Mouse (Mus musculus): ENCODE measurements around the gene Adssl1.

The Adssl1 gene

GRCm38 (mm10) chr12:112660576-112661326 is 40.9 kb downstream of the Adssl1 start:
- DNase-seq: peak; percentile 83

- DNase-seq: no peak
These were observed 41.4 kb downstream of the Adssl1 start for GRCm38 (mm10) chr12:112661327-112661605.

- DNase-seq: no peak
These were observed 42.0 kb downstream of the Adssl1 start for GRCm38 (mm10) chr12:112661851-112662250.

- no peak for DNase-seq
These were observed 43.5 kb downstream of the Adssl1 start for GRCm38 (mm10) chr12:112663303-112663702.

- DNase-seq: no peak
These were observed 43.9 kb downstream of the Adssl1 start for GRCm38 (mm10) chr12:112663716-112664115.

- no peak for DNase-seq
These were observed 44.3 kb downstream of the Adssl1 start for GRCm38 (mm10) chr12:112664124-112664523.

GRCm38 (mm10) chr12:112664656-112665055 is 44.8 kb downstream of the Adssl1 start:
- no peak for DNase-seq

GRCm38 (mm10) chr12:112665445-112665844 is 45.6 kb downstream of the Adssl1 start:
- DNase-seq: peak; percentile 81

GRCm38 (mm10) chr12:112665881-112666544 is 46.2 kb downstream of the Adssl1 start:
- no peak for DNase-seq

GRCm38 (mm10) chr12:112667619-112668297 is 47.9 kb downstream of the Adssl1 start:
- no peak for DNase-seq

GRCm38 (mm10) chr12:112670718-112671393 is 51.0 kb downstream of the Adssl1 start:
- no peak for DNase-seq

GRCm38 (mm10) chr12:112671891-112672290 is 52.0 kb downstream of the Adssl1 start:
- DNase-seq: no peak

GRCm38 (mm10) chr12:112672744-112673575 is 53.1 kb downstream of the Adssl1 start:
- DNase-seq: peak; percentile 67

GRCm38 (mm10) chr12:112673576-112674091 is 53.8 kb downstream of the Adssl1 start:
- DNase-seq: peak; percentile 74

- peak; percentile 76 for DNase-seq
These were observed 54.5 kb downstream of the Adssl1 start, which contains the start of gene Akt1 for GRCm38 (mm10) chr12:112674132-112675011. Akt1 (minus strand) TSS chr12:112674884.

GRCm38 (mm10) chr12:112675245-112676035 is 55.6 kb downstream of the Adssl1 start:
- peak; percentile 91 for DNase-seq

GRCm38 (mm10) chr12:112677076-112677475 is 57.2 kb downstream of the Adssl1 start:
- no peak for DNase-seq

- DNase-seq: no peak
These were observed 58.2 kb downstream of the Adssl1 start for GRCm38 (mm10) chr12:112677943-112678554.

GRCm38 (mm10) chr12:112678555-112679026 is 58.7 kb downstream of the Adssl1 start, which contains the start of gene Zbtb42:
Zbtb42 (plus strand) TSS chr12:112678828.
- DNase-seq: peak; percentile 84
